Mouse (Mus musculus) G1E (cell line): ENCODE measurements around the gene Ttll11.

Experiments
- CTCF ChIP-seq: IDR thresholded peaks from 2 replicates; pipeline ENCODE4 v1.5.1; 2012; ENCODE audit warnings: low read depth, low read length, inconsistent platforms, mixed read lengths
- GATA1 ChIP-seq: IDR thresholded peaks from 2 replicates; pipeline ENCODE4 v1.6.1; 2012; ENCODE audit warnings: borderline replicate concordance, low read length, inconsistent platforms, mixed read lengths
- POLR2AphosphoS5 ChIP-seq: IDR thresholded peaks from 2 replicates; pipeline ENCODE4 v1.6.1; 2012; ENCODE audit warnings: low read depth, low read length, inconsistent platforms; ENCODE audit not compliant: insufficient replicate concordance
- TAL1 ChIP-seq: conservative IDR thresholded peaks from 2 replicates; pipeline ENCODE4 v1.6.1; 2012; ENCODE audit warnings: low read depth, low read length, inconsistent platforms, mixed read lengths

DNA sequence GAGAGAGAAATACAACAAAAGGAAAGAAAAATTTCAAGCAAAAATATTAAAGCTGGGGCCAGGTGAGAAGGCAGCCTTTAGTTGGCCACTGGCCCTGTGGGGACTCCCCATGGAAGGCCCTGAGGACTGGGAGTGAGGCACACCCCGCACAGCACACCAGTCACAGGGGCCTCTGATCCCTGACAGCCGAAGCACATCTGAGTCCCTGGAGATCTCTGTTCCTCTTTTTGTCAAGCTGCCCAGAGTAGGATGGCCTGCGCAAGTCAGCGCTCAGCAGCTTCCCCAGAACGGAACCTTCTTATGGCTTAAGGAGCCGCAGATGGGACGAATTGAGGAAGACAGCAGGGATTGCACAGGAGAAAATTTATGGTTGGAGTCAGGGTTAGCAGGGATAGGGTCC lies 223.2 kb downstream of the Ttll11 start:
- TF ChIP-seq CTCF (no peak), GATA1 (no peak), POLR2AphosphoS5 (no peak), TAL1 (no peak)
